Mouse (Mus musculus) limb, embryonic 10.5 days (tissue): Measurements from ENCODE around the gene Mpv17l. TPM values are rescaled to one million over a fixed set of nuclear protein-coding genes. Genes with fewer than 3 reads are reported as not detected.
"Not testable (repeated sequence)": the region's sequence is repeated elsewhere in the genome, so short reads cannot be mapped to it uniquely, and the experiment has no call there.

ENCODE experiments used
- DNase-seq: peaks from one replicate; pipeline ENCODE4 v3.0.0-alpha.2; 2017; ENCODE audit warnings: low spot score
- H3K27ac ChIP-seq: fragments of 300-500 bp; sonication (generic); 2 replicates; pipeline ENCODE4 v1.5.1; 2016; ENCODE audit warnings: mild to moderate bottlenecking
- H3K27me3 ChIP-seq: fragments of 300-500 bp; sonication (generic); 2 replicates; pipeline ENCODE4 v1.6.1; 2016; ENCODE audit warnings: low read depth, mild to moderate bottlenecking; ENCODE audit not compliant: poor library complexity, severe bottlenecking
- H3K36me3 ChIP-seq: fragments of 300-500 bp; sonication (generic); 2 replicates; pipeline ENCODE4 v1.6.1; 2016; ENCODE audit warnings: mild to moderate bottlenecking, moderate library complexity
- H3K4me1 ChIP-seq: fragments of 300-500 bp; sonication (generic); 2 replicates; pipeline ENCODE4 v1.6.1; 2016
- H3K4me3 ChIP-seq: fragments of 300-500 bp; sonication (generic); 2 replicates; pipeline ENCODE4 v1.5.1; 2016; ENCODE audit warnings: mild to moderate bottlenecking, moderate library complexity
- H3K9me3 ChIP-seq: fragments of 300-500 bp; sonication (generic); replicated peaks from 2 replicates; pipeline ENCODE4 v1.6.1; 2016; ENCODE audit warnings: mild to moderate bottlenecking
- WGBS: fragments of 180-500 bp; shearing (Covaris S2); methylation state at CpG from one replicate; pipeline ENCODE4 v1.1.7; 2016; 5-methylcytosine and 5-hydroxymethylcytosine counted together
- polyA plus RNA-seq: library from polyadenylated mRNA; unstranded; fragments of >200 nt; fragmentation: Nextera tagmentation; extraction: Ambion mirVana; gene quantifications from 2 replicates; pipeline ENCODE4 v1.2.1, GENCODE M21; 2016

Gene Mpv17l
- polyA plus RNA-seq, result 2.4 and 2.8 TPM in 2 replicates

- H3K27me3 ChIP-seq, result no peaks in the 10 kb centered on the region
- peaks cover 14% of the 10 kb centered on the region for H3K4me1 ChIP-seq
- WGBS, result under 1% methylated on average over 56 of the region's 57 CpGs
- H3K4me3 ChIP-seq, result peak within 1 kb of the TSS; percentile 89
- DNase-seq, result peak; percentile 97
- H3K27ac ChIP-seq, result peak within 1 kb of the TSS; percentile 90
- no peaks in the 10 kb centered on the region for H3K36me3 ChIP-seq
- no peaks in the 10 kb centered on the region for H3K9me3 ChIP-seq
Measured at GRCm38 (mm10) chr16:13902888-13903483, at the start of gene Mpv17l, which contains the start of gene Pdxdc1. Mpv17l (plus strand) TSS chr16:13903161. Pdxdc1 (minus strand) TSS chr16:13903131.

DNA sequence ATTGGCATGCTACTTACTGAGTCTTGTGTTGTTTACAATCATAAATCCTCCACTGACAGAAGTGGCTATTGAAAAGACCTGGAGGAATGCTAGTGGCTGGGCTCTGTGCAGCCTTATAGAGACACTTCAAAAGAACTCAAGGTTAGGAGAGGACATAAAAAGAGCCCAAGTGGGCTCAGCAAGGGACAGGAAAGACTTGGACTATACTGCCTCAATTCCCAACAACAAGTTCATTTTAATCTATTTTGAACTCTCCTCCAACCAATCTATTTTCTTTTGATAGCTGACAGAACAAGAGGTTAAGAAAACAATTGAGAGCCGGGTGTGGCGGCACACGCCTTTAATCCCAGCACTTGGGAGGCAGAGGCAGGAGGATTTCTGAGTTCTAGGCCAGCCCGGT lies 49.1 kb upstream of the Mpv17l start:
- Histone ChIP-seq H3K27me3 (no peaks in the 10 kb centered on the region), H3K4me1 (no peaks in the 10 kb centered on the region), H3K4me3 (no peak overlapping the region), H3K9me3 (no peaks in the 10 kb centered on the region), H3K36me3 (peaks cover 62% of the 10 kb centered on the region), H3K27ac (no peak overlapping the region)
- DNase-seq, result no peak
- 95% methylated on average over 4 of the region's 4 CpGs for WGBS

DNA sequence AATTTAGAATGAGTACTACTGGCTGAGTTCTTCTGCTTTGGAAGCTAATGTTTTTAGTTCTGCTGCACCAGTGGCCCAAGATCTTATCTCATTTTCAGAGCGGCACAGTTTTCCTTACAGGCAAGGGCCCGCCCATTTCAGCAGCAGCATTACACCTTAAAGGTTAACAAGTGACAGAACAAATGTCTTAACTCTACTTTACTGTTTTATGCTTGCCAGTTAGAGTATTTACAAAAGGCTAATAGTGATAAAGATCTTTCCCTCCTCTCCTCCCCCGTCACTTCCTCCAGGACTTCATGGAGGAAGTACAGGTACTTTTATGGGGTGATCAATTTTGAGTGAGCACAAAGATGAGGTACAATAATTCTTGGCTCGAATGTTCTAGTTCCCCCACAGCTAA lies 36.9 kb upstream of the Mpv17l start:
- peaks cover 8% of the 10 kb centered on the region for H3K4me1 ChIP-seq
- peaks cover 40% of the 10 kb centered on the region for H3K36me3 ChIP-seq
- WGBS, result 57% methylated on average over 4 of the region's 4 CpGs
- DNase-seq, result no peak
- H3K9me3 ChIP-seq, result no peaks in the 10 kb centered on the region
- no peaks in the 10 kb centered on the region for H3K27me3 ChIP-seq
- no peak overlapping the region for H3K4me3 ChIP-seq
- no peak overlapping the region for H3K27ac ChIP-seq

DNA sequence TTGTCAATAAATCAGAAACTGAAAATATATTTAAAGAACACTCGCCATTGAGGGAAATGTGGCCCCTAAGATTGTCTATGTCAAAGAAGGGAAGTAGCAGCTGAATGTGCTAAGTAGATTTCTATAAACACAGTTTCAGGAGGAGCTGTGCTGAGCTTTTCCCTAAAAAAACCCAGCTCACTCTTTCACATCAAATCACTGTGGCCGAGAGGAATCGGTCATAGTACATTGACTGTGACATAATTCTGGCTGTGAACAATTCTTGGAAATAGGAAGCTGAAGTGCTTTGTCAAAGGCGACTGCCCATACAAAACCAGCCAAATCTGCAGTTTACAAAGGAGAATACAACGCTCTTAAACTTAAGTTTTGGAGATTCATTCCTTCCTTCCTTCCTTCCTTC lies 36.3 kb upstream of the Mpv17l start:
- H3K36me3 ChIP-seq, result peaks cover 45% of the 10 kb centered on the region

GRCm38 (mm10) chr16:13867406-13867805 lies 35.6 kb upstream of the Mpv17l start:
- Histone ChIP-seq H3K36me3 (peaks cover 46% of the 10 kb centered on the region), H3K4me3 (peak overlapping the region; percentile 52; the same call in 1 of the 2 replicates)
- H3K9me3 ChIP-seq, H3K27me3 ChIP-seq, DNase-seq, H3K27ac ChIP-seq, H3K4me1 ChIP-seq: not testable (repeated sequence)
- WGBS, result 49% methylated on average over 5 of the region's 5 CpGs

More for the DNA sequence above, 36.3 kb upstream of the Mpv17l start:
- Histone ChIP-seq H3K27ac (no peak overlapping the region), H3K4me1 (peaks cover 8% of the 10 kb centered on the region), H3K9me3 (no peaks in the 10 kb centered on the region), H3K4me3 (no peak overlapping the region), H3K27me3 (no peaks in the 10 kb centered on the region)
- WGBS, result 90% methylated on average over 5 of the region's 5 CpGs
- DNase-seq, result no peak

- Histone ChIP-seq H3K4me1 (peaks cover 8% of the 10 kb centered on the region), H3K36me3 (peaks cover 40% of the 10 kb centered on the region), H3K9me3 (no peaks in the 10 kb centered on the region), H3K4me3 (peak overlapping the region; percentile 52), H3K27ac (peak overlapping the region; percentile 81), H3K27me3 (no peaks in the 10 kb centered on the region)
- peak; percentile 51 for DNase-seq
- WGBS, result 9% methylated on average over 42 of the region's 42 CpGs
Measured at GRCm38 (mm10) chr16:13867910-13868514, 34.9 kb upstream of the Mpv17l start.

DNA sequence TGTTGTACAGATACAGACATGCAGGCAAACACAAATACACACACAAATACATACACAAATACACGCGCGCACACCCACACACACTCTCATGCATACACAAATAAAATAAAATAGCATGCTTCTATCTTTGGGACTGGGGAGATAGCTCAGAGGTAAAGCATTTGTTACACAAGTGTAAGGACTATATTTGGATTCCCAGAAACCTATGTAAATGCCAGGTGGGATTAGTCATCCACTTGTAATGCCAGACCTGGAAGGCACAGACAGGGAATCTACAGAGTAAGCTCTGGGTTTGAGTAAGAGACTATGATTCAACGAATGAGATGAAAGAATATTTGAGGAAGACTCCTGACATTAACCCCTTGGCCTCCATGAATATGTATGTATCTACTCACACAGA lies 27.5 kb upstream of the Mpv17l start:
- DNase-seq, result no peak
- H3K36me3 ChIP-seq, result peaks cover 62% of the 10 kb centered on the region
- no peak overlapping the region for H3K27ac ChIP-seq
- H3K9me3 ChIP-seq, result no peaks in the 10 kb centered on the region
- H3K4me1 ChIP-seq, result no peaks in the 10 kb centered on the region
- WGBS, result 92% methylated on average over 4 of the region's 4 CpGs
- no peaks in the 10 kb centered on the region for H3K27me3 ChIP-seq
- no peak overlapping the region for H3K4me3 ChIP-seq

GRCm38 (mm10) chr16:13883094-13883774 lies 19.7 kb upstream of the Mpv17l start:
- H3K27ac ChIP-seq, result no peak overlapping the region
- no peaks in the 10 kb centered on the region for H3K9me3 ChIP-seq
- H3K4me1 ChIP-seq, result no peaks in the 10 kb centered on the region
- no peak for DNase-seq
- peaks cover 14% of the 10 kb centered on the region for H3K36me3 ChIP-seq
- 52% methylated on average over 3 of the region's 3 CpGs for WGBS
- no peaks in the 10 kb centered on the region for H3K27me3 ChIP-seq
- H3K4me3 ChIP-seq, result no peak overlapping the region

GRCm38 (mm10) chr16:13890449-13890848 lies 12.5 kb upstream of the Mpv17l start:
- Histone ChIP-seq H3K4me3 (no peak overlapping the region), H3K27ac (no peak overlapping the region), H3K27me3 (no peaks in the 10 kb centered on the region), H3K9me3 (no peaks in the 10 kb centered on the region), H3K4me1 (0 out of 2 replicates have a peak, but pooled peaks cover 15% of the 10 kb centered on the region), H3K36me3 (no peaks in the 10 kb centered on the region)
- no peak for DNase-seq
- WGBS, result 72% methylated on average over 2 of the region's 2 CpGs

DNA sequence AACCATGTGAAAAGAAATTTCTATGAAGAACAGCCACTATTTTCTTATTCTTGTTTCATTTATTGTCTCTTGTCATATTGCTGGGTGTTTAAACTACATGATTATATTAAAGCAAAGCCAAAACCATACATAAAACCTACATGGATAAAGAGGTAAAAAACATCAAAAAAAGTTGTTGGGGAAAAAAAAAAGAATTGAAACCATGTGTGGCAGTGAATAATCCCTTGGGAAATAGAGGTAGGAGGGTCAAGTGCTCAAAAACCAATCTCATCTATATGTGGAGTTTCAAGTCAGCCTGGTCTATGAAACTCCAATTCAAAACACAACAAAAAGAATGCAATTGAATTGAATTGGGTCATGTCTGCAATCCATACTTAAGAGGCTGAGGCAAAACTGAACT lies 10.1 kb upstream of the Mpv17l start:
- no peaks in the 10 kb centered on the region for H3K27me3 ChIP-seq
- 0 out of 2 replicates have a peak, but pooled peaks cover 15% of the 10 kb centered on the region for H3K4me1 ChIP-seq
- no peaks in the 10 kb centered on the region for H3K9me3 ChIP-seq
- no peak overlapping the region for H3K4me3 ChIP-seq
- no peak for DNase-seq
- no peaks in the 10 kb centered on the region for H3K36me3 ChIP-seq
- no peak overlapping the region for H3K27ac ChIP-seq

GRCm38 (mm10) chr16:13894097-13894496 lies 8.9 kb upstream of the Mpv17l start:
- H3K27ac ChIP-seq, result no peak overlapping the region
- no peak for DNase-seq
- H3K4me3 ChIP-seq, result no peak overlapping the region
- H3K27me3 ChIP-seq, result no peaks in the 10 kb centered on the region
- H3K9me3 ChIP-seq, result no peaks in the 10 kb centered on the region
- 0 out of 2 replicates have a peak, but pooled peaks cover 15% of the 10 kb centered on the region for H3K4me1 ChIP-seq
- WGBS, result 56% methylated on average over 2 of the region's 2 CpGs
- no peaks in the 10 kb centered on the region for H3K36me3 ChIP-seq

DNA sequence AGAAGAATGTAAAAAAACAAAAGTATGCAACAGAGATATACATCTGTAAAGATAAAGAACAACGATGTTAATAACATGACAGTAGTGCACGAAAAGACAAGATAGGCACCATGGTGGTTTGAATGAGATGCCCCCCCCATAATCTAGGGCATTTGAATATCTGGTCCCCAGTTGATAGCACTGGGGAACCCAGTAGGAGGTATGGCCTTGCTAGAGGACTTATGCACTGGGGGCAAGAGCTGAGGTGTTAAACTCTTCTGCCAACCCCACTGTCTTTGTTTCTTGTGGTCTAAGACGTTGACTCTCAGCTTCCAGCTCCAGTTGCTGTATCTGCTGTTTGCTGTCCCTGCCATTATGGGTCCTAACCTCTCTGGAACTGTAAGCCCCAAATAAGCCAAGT lies 7.2 kb upstream of the Mpv17l start:
- Histone ChIP-seq H3K27ac (no peak overlapping the region), H3K9me3 (no peaks in the 10 kb centered on the region)
- WGBS, result 85% methylated on average over 3 of the region's 3 CpGs

DNA sequence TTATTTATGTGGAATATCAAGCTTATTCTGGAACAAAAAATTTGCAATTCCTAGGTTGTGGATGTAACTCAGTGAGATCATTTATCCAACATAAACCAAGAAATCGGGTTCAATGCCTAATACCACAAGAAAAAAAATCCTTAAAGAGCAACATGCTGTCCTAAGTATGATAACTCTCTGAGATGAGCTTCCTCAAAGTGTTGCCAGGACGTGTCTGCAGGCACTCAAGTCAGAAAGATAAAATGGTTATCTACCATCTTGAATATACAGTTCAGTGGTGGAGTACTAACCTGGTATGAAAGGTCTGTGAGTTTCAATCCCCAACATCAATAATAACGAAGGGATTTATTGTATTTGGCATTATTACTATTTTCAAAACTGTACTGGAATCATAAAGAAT lies 6.6 kb upstream of the Mpv17l start:
- Histone ChIP-seq H3K9me3 (no peaks in the 10 kb centered on the region), H3K27me3 (no peaks in the 10 kb centered on the region), H3K27ac (no peak overlapping the region), H3K4me3 (no peak overlapping the region), H3K4me1 (peaks cover 16% of the 10 kb centered on the region), H3K36me3 (no peaks in the 10 kb centered on the region)
- 89% methylated on average over 3 of the region's 3 CpGs for WGBS
- DNase-seq, result no peak

More for the DNA sequence above, 7.2 kb upstream of the Mpv17l start:
- H3K4me1 ChIP-seq, result 0 out of 2 replicates have a peak, but pooled peaks cover 15% of the 10 kb centered on the region
- no peak for DNase-seq
- no peak overlapping the region for H3K4me3 ChIP-seq
- H3K36me3 ChIP-seq, result no peaks in the 10 kb centered on the region
- no peaks in the 10 kb centered on the region for H3K27me3 ChIP-seq
